Mouse (Mus musculus): Measurements from ENCODE around the gene Pdzd3.

Pdzd3 gene

GRCm38 (mm10) chr9:44200458-44200857 is 50.8 kb downstream of the Pdzd3 start:
- no peak for DNase-seq (ENCODE audit: low read depth, low spot score)

DNA sequence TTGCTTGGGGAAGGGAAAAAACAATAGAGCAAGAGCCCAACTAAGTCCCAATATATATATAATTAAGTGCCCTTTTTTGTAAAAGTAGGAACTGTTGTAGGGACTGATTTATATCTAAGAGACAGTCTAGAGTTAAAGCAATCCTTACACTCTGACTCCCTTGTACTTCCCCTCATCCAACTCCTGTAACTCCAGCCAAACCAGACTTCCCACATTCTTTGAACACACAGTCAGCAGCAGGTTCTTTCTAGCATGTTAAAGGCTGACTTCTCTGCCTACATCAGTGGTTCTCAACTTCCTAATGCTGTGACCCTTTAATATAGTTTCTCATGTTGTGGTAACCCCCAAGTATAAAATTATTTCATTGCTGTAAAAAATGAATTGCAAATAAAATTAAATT is 51.7 kb downstream of the Pdzd3 start:
- DNase-seq (ENCODE audit: low read depth, low spot score): no peak

GRCm38 (mm10) chr9:44199166-44199565 is 52.1 kb downstream of the Pdzd3 start:
- no peak for DNase-seq (ENCODE audit: low read depth, low spot score)
